Mouse (Mus musculus) stomach, embryonic 15.5 days (tissue): ENCODE results near the gene Agap1. TPM values are rescaled to one million over a fixed set of nuclear protein-coding genes. Genes with fewer than 3 reads are reported as not detected.

Experiments
- ATAC-seq: fragments of 200-750 bp; cut with Nextera tagmentation; 2 replicates; pipeline ENCODE4 v1.8.0; 2017; ENCODE audit warnings: low read depth, moderate number of reproducible peaks, moderate TSS enrichment; ENCODE audit not compliant: insufficient read depth, low FRiP score
- H3K27ac ChIP-seq: fragments of 300-500 bp; sonication (generic); 2 replicates; pipeline ENCODE4 v1.5.1; 2015; ENCODE audit warnings: mild to moderate bottlenecking, inconsistent platforms
- H3K27me3 ChIP-seq: fragments of 300-500 bp; sonication (generic); replicated peaks from 2 replicates; pipeline ENCODE4 v1.6.1; 2015; ENCODE audit warnings: inconsistent platforms
- H3K36me3 ChIP-seq: fragments of 300-500 bp; sonication (generic); 2 replicates; pipeline ENCODE4 v1.6.1; 2015; ENCODE audit warnings: inconsistent platforms
- H3K4me1 ChIP-seq: fragments of 300-500 bp; sonication (generic); 2 replicates; pipeline ENCODE4 v1.6.1; 2015; ENCODE audit warnings: inconsistent platforms
- H3K4me2 ChIP-seq: fragments of 300-500 bp; sonication (generic); 2 replicates; pipeline ENCODE4 v1.6.1; 2015; ENCODE audit warnings: mild to moderate bottlenecking, inconsistent platforms
- H3K4me3 ChIP-seq: fragments of 300-500 bp; sonication (generic); replicated peaks from 2 replicates; pipeline ENCODE4 v1.5.1; 2015; ENCODE audit warnings: inconsistent platforms
- H3K9ac ChIP-seq: fragments of 300-500 bp; sonication (generic); 2 replicates; pipeline ENCODE4 v1.6.1; 2015; ENCODE audit warnings: inconsistent platforms
- H3K9me3 ChIP-seq: fragments of 300-500 bp; sonication (generic); 2 replicates; pipeline ENCODE4 v1.6.1; 2016; ENCODE audit warnings: inconsistent platforms
- WGBS: fragments of 180-500 bp; shearing (Covaris S2); methylation state at CpG from one replicate; pipeline ENCODE4 v1.1.7; 2015; 5-methylcytosine and 5-hydroxymethylcytosine counted together
- polyA plus RNA-seq: library from polyadenylated mRNA; unstranded; fragments of >200 nt; fragmentation: Nextera tagmentation; extraction: Ambion mirVana; gene quantifications from 2 replicates; pipeline ENCODE4 v1.2.1, GENCODE M21; 2015

Gene Agap1
- polyA plus RNA-seq, 1 experiment from 2014 or later, result 9.3 TPM

DNA sequence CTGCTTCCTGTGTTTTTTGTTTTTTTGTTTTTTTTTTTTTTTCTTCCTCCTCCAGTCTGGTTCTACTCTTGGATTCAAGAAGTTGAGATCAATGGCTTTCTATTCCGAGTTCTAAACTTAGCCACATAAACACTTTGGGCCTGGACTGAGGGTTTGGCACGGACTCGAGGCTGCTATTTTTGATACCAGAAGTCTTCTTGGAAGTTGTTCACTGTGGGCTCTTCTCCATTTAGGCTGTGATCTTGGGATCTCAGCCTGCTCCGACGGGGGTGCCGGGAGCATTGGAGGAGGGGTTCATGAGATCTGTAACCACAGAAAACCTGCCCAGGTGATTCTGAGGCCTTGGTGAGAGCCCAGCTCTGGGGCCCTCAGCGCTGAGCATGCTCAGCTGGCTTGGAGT lies 140.8 kb downstream of the Agap1 start:
- H3K27ac ChIP-seq, result no peak overlapping the region
- H3K9ac ChIP-seq, result no peak overlapping the region
- no peaks in the 10 kb centered on the region for H3K27me3 ChIP-seq

DNA sequence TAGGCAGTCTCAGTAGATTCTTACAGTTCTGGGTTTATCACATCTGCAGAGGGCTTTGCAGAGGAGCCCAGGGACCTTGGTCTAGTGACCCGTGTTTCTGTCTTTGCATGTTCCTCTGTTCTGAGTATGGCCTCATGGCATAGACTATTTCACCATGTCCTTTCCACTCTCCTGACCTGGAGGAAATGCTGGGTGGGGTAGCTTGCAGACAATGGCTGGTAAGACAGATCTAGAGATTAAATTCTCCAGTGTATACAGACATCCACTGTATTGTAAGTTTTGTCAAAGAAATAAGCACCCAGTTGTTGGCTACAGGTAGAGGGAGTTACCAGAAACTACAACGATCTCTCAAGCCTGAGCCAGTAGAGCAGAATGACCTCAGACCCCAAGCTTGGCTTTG lies 141.6 kb downstream of the Agap1 start:
- no peaks in the 10 kb centered on the region for H3K9me3 ChIP-seq
- no peaks in the 10 kb centered on the region for H3K36me3 ChIP-seq
- no peaks in the 10 kb centered on the region for H3K27me3 ChIP-seq
- no peak overlapping the region for H3K4me2 ChIP-seq
- no peak overlapping the region for H3K4me3 ChIP-seq
- ATAC-seq, result no peak
- 87% methylated on average over 2 of the region's 2 CpGs for WGBS
- no peak overlapping the region for H3K9ac ChIP-seq
- H3K27ac ChIP-seq, result no peak overlapping the region
- no peaks in the 10 kb centered on the region; the same call in 1 of the 2 replicates for H3K4me1 ChIP-seq

More for the DNA sequence above, 140.8 kb downstream of the Agap1 start:
- Histone ChIP-seq H3K4me2 (no peak overlapping the region), H3K36me3 (no peaks in the 10 kb centered on the region), H3K9me3 (no peaks in the 10 kb centered on the region), H3K4me3 (no peak overlapping the region), H3K4me1 (no peaks in the 10 kb centered on the region; the same call in 1 of the 2 replicates)
- no peak for ATAC-seq
- WGBS, result 80% methylated on average over 7 of the region's 7 CpGs

DNA sequence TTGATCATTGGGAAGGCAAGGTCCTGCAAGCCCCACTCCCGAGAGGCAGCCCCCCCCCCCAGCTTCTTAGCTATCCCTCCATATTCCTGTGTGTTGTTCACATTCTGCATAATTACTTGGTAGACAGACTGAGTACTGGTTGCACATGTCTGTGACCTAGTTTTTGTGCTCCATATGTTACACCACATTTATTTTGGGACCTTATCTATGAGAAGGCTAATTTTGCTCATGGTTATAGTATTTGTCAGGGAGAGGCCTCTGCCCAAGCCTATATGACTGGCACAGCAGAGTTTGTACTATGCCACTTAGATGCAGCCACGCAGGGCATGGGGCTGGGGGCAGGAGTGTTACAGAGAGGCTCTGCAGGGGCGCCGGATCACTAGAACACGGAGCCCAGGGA lies 144.3 kb downstream of the Agap1 start:
- H3K4me1 ChIP-seq, result no peaks in the 10 kb centered on the region; the same call in 1 of the 2 replicates
- no peak overlapping the region for H3K27ac ChIP-seq
- no peaks in the 10 kb centered on the region for H3K27me3 ChIP-seq
- no peaks in the 10 kb centered on the region for H3K36me3 ChIP-seq
- no peaks in the 10 kb centered on the region for H3K9me3 ChIP-seq
- no peak overlapping the region for H3K4me3 ChIP-seq
- WGBS, result 86% methylated on average over 5 of the region's 5 CpGs
- ATAC-seq, result no peak
- H3K9ac ChIP-seq, result no peak overlapping the region
- H3K4me2 ChIP-seq, result no peak overlapping the region

DNA sequence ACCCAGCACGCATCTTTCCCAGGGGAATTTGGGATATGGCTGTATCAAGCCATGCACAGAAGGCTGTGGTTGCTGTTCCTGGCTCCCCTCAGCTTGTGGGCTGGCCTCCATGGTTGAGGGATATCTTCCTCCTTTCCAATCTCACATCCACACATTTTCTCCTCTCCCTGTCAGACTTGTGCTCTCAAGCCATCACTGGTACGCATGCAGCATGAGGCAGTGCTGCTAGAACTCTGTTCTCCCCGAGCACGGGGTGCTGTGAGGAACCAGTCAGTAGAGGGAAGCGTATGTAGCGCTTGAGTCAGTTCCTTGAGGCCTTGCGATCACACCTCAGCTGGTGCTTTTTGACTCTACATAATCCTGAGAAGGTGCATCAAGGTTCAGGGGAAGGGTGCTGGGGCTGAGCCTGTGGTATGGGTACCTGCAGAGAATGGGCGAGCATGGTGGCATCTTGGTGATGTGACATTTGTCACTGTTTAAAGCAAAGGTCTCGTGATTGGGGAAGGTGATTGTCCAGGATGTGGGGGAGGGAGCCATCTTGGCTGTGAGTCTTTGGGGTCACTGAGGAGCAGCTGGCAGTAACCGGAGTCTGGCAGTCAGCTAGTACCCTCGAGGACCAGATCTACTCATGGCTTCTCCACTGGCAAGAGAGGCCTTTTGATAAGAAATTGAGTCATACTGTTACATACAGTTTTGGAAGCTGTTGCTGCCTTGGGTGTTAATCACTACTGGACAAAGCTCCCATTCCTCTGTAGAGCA lies 145.6 kb downstream of the Agap1 start:
- Histone ChIP-seq H3K4me2 (no peak overlapping the region), H3K27me3 (no peaks in the 10 kb centered on the region), H3K4me3 (no peak overlapping the region), H3K9me3 (no peaks in the 10 kb centered on the region), H3K4me1 (no peaks in the 10 kb centered on the region; the same call in 1 of the 2 replicates), H3K9ac (no peak overlapping the region), H3K27ac (no peak overlapping the region), H3K36me3 (no peaks in the 10 kb centered on the region)
- 77% methylated on average over 11 of the region's 11 CpGs for WGBS
- ATAC-seq, result no peak

DNA sequence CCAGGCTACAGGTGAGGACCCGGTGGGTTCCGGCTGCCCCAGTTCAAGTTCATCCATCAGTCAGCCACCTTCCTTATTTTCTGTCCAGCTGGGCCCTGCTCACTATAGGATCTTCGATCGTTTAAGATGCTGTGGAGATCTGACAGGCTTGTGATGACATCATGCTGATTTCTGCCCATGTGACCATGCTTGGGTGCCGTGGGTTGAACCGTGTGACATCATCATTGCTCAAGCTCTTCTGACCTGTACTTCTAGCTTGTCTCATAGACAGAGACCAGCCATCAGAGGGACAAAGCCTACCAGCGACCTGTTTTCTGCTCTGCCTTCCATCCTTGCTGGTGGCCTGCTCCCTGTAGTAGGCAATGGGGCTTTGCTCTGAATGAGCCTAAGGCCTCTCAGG lies 146.7 kb downstream of the Agap1 start:
- Histone ChIP-seq H3K36me3 (no peaks in the 10 kb centered on the region), H3K27ac (no peak overlapping the region), H3K4me1 (no peaks in the 10 kb centered on the region; the same call in 1 of the 2 replicates), H3K27me3 (no peaks in the 10 kb centered on the region), H3K9ac (no peak overlapping the region), H3K4me3 (no peak overlapping the region), H3K4me2 (no peak overlapping the region), H3K9me3 (no peaks in the 10 kb centered on the region)
- WGBS, result 82% methylated on average over 7 of the region's 7 CpGs
- no peak; the same call in 1 of the 2 replicates for ATAC-seq

DNA sequence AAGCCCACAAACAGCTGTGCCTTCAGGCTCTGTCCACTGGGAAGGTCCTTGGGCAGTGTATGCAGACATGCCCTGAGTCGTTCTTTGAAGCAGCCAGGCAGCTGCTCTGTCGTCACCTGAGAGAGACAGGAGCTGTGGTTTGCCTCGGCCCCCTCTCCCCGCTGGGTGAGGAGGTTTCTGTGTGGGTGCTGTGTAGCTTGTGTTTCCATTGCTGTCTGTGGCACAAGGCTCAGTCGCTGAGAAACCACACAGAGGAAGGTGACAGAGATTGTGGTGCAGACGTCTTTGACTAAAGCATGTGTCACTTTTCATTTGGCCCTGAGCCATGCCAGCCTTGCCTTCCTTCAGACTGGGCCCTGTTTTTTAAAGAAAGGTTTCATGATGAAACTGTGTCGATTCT lies 148.3 kb downstream of the Agap1 start:
- H3K9ac ChIP-seq, result no peak overlapping the region
- 61% methylated on average over 7 of the region's 7 CpGs for WGBS

DNA sequence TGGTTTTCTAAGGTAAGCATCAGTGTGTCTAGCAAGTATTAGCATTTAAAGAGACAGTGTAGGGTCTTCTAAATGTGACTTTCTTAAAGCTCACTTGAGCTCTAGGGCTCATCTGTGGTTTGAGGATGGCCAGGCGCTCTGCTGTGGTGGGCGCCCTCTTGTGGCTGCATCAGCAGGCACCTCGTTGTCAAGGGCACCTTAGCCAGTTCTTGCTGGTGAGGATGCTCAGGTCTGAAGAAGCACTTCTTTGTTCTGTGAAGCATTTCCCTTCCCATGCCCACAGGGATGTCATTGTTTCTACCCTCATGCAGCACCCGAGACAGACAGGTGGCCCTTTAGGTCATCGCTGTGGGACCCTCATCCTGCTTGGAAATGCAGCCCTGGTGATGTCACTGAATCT lies 152.0 kb downstream of the Agap1 start:
- Histone ChIP-seq H3K4me1 (no peaks in the 10 kb centered on the region), H3K36me3 (0 out of 2 replicates have a peak, but pooled peaks cover 2% of the 10 kb centered on the region), H3K4me2 (no peak overlapping the region), H3K27me3 (no peaks in the 10 kb centered on the region), H3K9ac (no peak overlapping the region), H3K27ac (no peak overlapping the region), H3K4me3 (no peak overlapping the region), H3K9me3 (no peaks in the 10 kb centered on the region)
- no peak for ATAC-seq
- WGBS, result 47% methylated on average over 5 of the region's 5 CpGs

More for the DNA sequence above, 148.3 kb downstream of the Agap1 start:
- no peaks in the 10 kb centered on the region; the same call in 1 of the 2 replicates for H3K4me1 ChIP-seq
- H3K4me2 ChIP-seq, result no peak overlapping the region
- H3K27me3 ChIP-seq, result no peaks in the 10 kb centered on the region
- ATAC-seq, result no peak
- H3K36me3 ChIP-seq, result no peaks in the 10 kb centered on the region
- H3K4me3 ChIP-seq, result no peak overlapping the region
- no peaks in the 10 kb centered on the region for H3K9me3 ChIP-seq
- H3K27ac ChIP-seq, result no peak overlapping the region

DNA sequence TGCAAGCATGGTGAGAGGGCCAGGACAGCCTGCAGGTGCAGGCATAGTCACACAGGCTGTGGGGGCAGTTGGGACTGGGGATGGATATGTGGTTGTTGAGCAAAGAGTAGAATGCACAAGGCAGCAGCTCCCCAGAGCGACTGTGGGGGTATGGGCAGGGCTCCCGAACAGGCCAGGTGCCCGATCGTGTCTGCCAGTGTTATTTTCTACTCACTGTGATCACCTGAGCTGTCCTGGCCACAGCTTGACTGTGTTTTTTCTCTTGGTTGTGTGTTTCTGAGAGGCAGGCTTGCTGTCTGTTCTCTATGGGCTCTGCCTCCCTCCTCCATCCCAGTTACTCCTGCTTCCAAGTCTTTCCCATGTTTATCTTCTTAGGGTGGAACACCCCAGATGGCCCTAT lies 154.2 kb downstream of the Agap1 start:
- WGBS, result 94% methylated on average over 4 of the region's 4 CpGs
- no peak for ATAC-seq
- Histone ChIP-seq H3K27me3 (no peaks in the 10 kb centered on the region), H3K9ac (no peak overlapping the region), H3K27ac (no peak overlapping the region), H3K4me3 (no peak overlapping the region), H3K4me1 (no peaks in the 10 kb centered on the region), H3K9me3 (no peaks in the 10 kb centered on the region), H3K4me2 (no peak overlapping the region), H3K36me3 (0 out of 2 replicates have a peak, but pooled peaks cover 8% of the 10 kb centered on the region)

DNA sequence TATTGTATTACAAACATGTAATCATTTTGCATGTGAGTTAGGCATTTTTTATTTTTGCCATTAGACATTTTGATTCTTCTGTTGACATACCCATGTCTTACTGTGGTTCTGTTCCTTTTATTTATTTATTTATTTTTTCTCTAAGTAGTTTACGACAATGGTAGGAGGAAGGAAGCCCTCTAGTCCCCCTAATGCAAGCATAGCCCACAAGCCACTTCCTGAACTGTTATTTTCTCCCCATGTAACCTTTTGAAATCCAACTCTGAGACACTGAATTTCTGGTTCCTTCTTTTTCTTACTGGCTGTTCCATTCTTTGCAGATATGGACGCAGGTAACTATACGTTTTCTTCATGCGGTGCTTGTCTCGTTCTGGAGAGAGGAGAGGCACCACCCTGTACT lies 155.4 kb downstream of the Agap1 start:
- Histone ChIP-seq H3K4me3 (no peak overlapping the region), H3K9me3 (no peaks in the 10 kb centered on the region), H3K27ac (no peak overlapping the region), H3K9ac (no peak overlapping the region), H3K36me3 (0 out of 2 replicates have a peak, but pooled peaks cover 8% of the 10 kb centered on the region), H3K27me3 (no peaks in the 10 kb centered on the region), H3K4me2 (no peak overlapping the region), H3K4me1 (no peaks in the 10 kb centered on the region)
- 79% methylated on average over 5 of the region's 5 CpGs for WGBS
- no peak for ATAC-seq

DNA sequence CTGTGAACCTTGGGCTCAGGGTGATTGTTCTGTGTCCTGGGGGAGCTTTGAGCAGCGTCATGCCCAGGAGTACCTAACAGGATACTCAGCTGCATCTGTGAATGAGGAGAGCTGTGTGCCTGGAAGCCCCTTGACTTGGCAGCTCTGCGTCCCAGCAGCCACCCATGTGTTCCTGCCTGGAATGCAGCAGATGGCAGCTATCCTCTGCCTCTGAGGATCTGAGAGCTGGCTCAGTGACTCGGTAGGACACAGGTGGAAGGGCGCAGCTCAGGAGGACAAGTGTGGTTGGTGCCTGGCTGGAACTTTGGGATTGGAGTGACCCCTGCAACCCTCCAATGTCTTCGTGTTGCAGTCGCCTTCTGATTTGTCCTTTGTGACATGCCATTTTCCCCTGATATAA lies 156.9 kb downstream of the Agap1 start:
- Histone ChIP-seq H3K4me1 (0 out of 2 replicates have a peak, but pooled peaks cover 6% of the 10 kb centered on the region), H3K9me3 (no peaks in the 10 kb centered on the region), H3K4me3 (no peak overlapping the region), H3K36me3 (0 out of 2 replicates have a peak, but pooled peaks cover 11% of the 10 kb centered on the region), H3K27me3 (no peaks in the 10 kb centered on the region), H3K9ac (no peak overlapping the region), H3K27ac (no peak overlapping the region), H3K4me2 (no peak overlapping the region)
- WGBS, result 88% methylated on average over 6 of the region's 6 CpGs
- ATAC-seq, result no peak

DNA sequence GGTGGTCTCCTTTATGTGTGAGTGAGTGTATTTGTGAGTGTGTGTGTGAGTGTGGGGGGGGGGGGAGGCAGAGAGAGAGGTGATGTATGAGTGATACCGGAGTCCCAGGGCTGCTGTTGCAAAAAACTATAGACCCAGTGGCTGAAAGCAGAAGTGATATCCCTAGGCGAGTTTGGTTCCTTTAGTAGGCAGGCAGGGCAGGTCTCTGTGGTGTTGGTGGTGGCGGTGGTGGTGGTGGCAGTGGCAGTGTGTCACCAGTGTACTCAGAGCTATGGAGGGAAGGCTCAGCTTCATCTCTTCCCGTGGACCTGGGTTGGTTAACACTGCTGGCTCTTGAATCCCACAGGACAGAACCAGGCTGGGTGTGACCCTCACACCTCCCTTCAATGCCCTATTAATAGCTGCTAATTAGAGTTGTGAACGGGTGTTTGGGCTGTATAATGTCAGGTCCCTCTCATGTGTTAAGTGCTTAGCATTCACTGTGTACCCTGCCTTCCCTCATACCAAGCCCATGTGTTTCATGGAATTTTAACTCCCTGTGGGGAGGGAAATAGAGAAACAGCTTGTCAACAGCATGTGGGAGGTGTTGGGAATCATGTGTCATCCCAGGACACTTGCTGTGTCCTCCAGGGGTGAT lies 158.7 kb downstream of the Agap1 start:
- no peak overlapping the region for H3K27ac ChIP-seq
- no peaks in the 10 kb centered on the region for H3K27me3 ChIP-seq
- H3K4me1 ChIP-seq, result 0 out of 2 replicates have a peak, but pooled peaks cover 6% of the 10 kb centered on the region
- H3K9me3 ChIP-seq, result no peaks in the 10 kb centered on the region
- ATAC-seq, result no peak
- no peak overlapping the region for H3K4me2 ChIP-seq
- 0 out of 2 replicates have a peak, but pooled peaks cover 11% of the 10 kb centered on the region for H3K36me3 ChIP-seq
- WGBS, result 74% methylated on average over 5 of the region's 5 CpGs
- no peak overlapping the region for H3K9ac ChIP-seq
- no peak overlapping the region for H3K4me3 ChIP-seq

DNA sequence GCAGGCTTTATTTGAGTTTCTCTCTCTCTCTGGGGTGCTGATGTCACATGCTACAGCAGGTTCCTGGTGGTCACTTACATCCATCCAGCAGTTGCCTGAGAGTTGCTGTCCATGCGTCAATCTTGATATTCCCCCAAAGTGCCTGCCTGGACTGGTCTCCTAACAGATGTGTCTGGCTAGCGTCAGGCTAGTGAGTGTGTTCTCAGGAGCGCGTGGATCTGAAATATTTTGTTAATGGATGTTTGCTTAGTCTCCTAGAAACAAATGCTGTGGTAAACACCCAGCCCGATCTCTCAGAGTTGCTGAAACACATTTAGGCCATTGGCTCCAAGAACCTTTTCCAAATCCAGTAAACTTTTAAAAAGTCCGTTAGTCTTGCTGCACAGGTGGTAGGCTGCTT lies 161.9 kb downstream of the Agap1 start:
- Histone ChIP-seq H3K4me1 (0 out of 2 replicates have a peak, but pooled peaks cover 6% of the 10 kb centered on the region), H3K9me3 (no peaks in the 10 kb centered on the region), H3K4me3 (no peak overlapping the region), H3K27me3 (no peaks in the 10 kb centered on the region), H3K4me2 (no peak overlapping the region), H3K27ac (no peak overlapping the region), H3K36me3 (0 out of 2 replicates have a peak, but pooled peaks cover 10% of the 10 kb centered on the region), H3K9ac (no peak overlapping the region)
- ATAC-seq, result no peak
- 41% methylated on average over 6 of the region's 6 CpGs for WGBS
